9 mouse cellular contexts compared by ENCODE assay signal in genomic region chr2:120866561-120866960, GRCm38 (mm10). TPM values are rescaled to one million over a fixed set of nuclear protein-coding genes. Genes with fewer than 3 reads are reported as not detected.
DNase-seq lines count a peak whose midpoint lies in the region; ATAC-seq and TF ChIP-seq lines count a peak whose summit lies in the region.
"Had no signal": no experiment of that assay in that cellular context is flagged by ENCODE, and none has a peak within 500 bp of the region (broad histone marks: within the 10 kb centered on the region; RNA-seq: fewer than 3 reads in every experiment).

No protein-coding gene starts in this region.

- H3K27me3 ChIP-seq in hindbrain, embryonic 14.5 days (ENCODE audit: control insufficient read depth, insufficient read depth, low read length): no peaks in the 10 kb centered on the region
- no peaks in the 10 kb centered on the region for H3K27me3 ChIP-seq in hindbrain, embryonic 13.5 days
- no peaks in the 10 kb centered on the region for H3K27me3 ChIP-seq in testis, adult 2 months (ENCODE audit: control insufficient read depth, insufficient read depth, low read length)
- no peaks in the 10 kb centered on the region for H3K27me3 ChIP-seq in limb, embryonic 10.5 days (ENCODE audit: low read depth, poor library complexity, severe bottlenecking)
- H3K27me3 ChIP-seq: liver, embryonic 13.5 days had no signal

- peak; percentile 48 for DNase-seq in hindbrain, embryonic 14.5 days (ENCODE audit: low spot score)
- DNase-seq in testis, postnatal 14 days (ENCODE audit: low spot score): no peak
- DNase-seq in limb, embryonic 10.5 days (ENCODE audit: low spot score): peak; percentile 51
- DNase-seq in skeletal muscle tissue, adult 2 months (ENCODE audit: low read depth, low spot score): peak; percentile 6
- DNase-seq in yolk sac, embryonic 10.5 days (ENCODE audit: low spot score): no peak
- DNase-seq: liver, embryonic 13.5 days had no signal

- peak; percentile 16; the same call in 1 of the 2 replicates for TF ChIP-seq CTCF in testis, adult 2 months (IDR thresholded peaks at IDR 0.05; ENCODE audit: control insufficient read depth, insufficient read depth, insufficient replicate concordance, low read depth, low read length)
- TF ChIP-seq CTCF in bone marrow macrophage, adult 2 months (IDR thresholded peaks at IDR 0.05; ENCODE audit: low read depth, low read length): peak; percentile 68

- 28% methylated on average over 1 of the region's 1 CpGs for WGBS in hindbrain, embryonic 14.5 days
- WGBS in hindbrain, embryonic 13.5 days: 29% methylated on average over 1 of the region's 1 CpGs
- WGBS in limb, embryonic 10.5 days: 31% methylated on average over 1 of the region's 1 CpGs

- H3K9me3 ChIP-seq in hindbrain, embryonic 14.5 days (ENCODE audit: control insufficient read depth, low read length): no peaks in the 10 kb centered on the region
- no peaks in the 10 kb centered on the region for H3K9me3 ChIP-seq in hindbrain, embryonic 13.5 days
- no peaks in the 10 kb centered on the region for H3K9me3 ChIP-seq in limb, embryonic 10.5 days (replicated peaks)
- H3K9me3 ChIP-seq: liver, embryonic 13.5 days had no signal

- no peak overlapping the region for H3K4me3 ChIP-seq in hindbrain, embryonic 14.5 days (replicated peaks; ENCODE audit: low read length)
- no peak overlapping the region for H3K4me3 ChIP-seq in hindbrain, embryonic 13.5 days
- H3K4me3 ChIP-seq in testis, adult 2 months (ENCODE audit: control insufficient read depth, low read depth, low read length): no peak overlapping the region
- H3K4me3 ChIP-seq in bone marrow macrophage, adult 2 months (ENCODE audit: insufficient read depth, low read length): no peak overlapping the region
- no peak overlapping the region for H3K4me3 ChIP-seq in limb, embryonic 10.5 days
- H3K4me3 ChIP-seq: liver, embryonic 13.5 days had no signal

- no peak overlapping the region for H3K4me2 ChIP-seq in hindbrain, embryonic 14.5 days (replicated peaks)
- no peak overlapping the region for H3K4me2 ChIP-seq in hindbrain, embryonic 13.5 days
- H3K4me2 ChIP-seq: liver, embryonic 13.5 days had no signal

- no peak overlapping the region for H3K27ac ChIP-seq in hindbrain, embryonic 14.5 days
- no peak overlapping the region for H3K27ac ChIP-seq in hindbrain, embryonic 13.5 days
- H3K27ac ChIP-seq in testis, adult 2 months (ENCODE audit: control insufficient read depth, insufficient read depth, low read depth, low read length): no peak overlapping the region
- no peak overlapping the region for H3K27ac ChIP-seq in bone marrow macrophage, adult 2 months (ENCODE audit: insufficient read depth, low read depth, low read length)
- no peak overlapping the region for H3K27ac ChIP-seq in limb, embryonic 10.5 days
- H3K27ac ChIP-seq: liver, embryonic 13.5 days had no signal

- TF ChIP-seq POLR2A in testis, adult 2 months (IDR thresholded peaks at IDR 0.05; ENCODE audit: control insufficient read depth, low read depth, low read length): no peak
- TF ChIP-seq POLR2A in bone marrow macrophage, adult 2 months (IDR thresholded peaks at IDR 0.05; ENCODE audit: borderline replicate concordance, low read depth, low read length): no peak

- peaks cover 82% of the 10 kb centered on the region for H3K36me3 ChIP-seq in hindbrain, embryonic 14.5 days (replicated peaks; ENCODE audit: control insufficient read depth, insufficient read depth)
- H3K36me3 ChIP-seq in hindbrain, embryonic 13.5 days: peaks cover 73% of the 10 kb centered on the region
- no peaks in the 10 kb centered on the region for H3K36me3 ChIP-seq in testis, adult 2 months (ENCODE audit: control insufficient read depth, insufficient read depth, low read length)
- H3K36me3 ChIP-seq in limb, embryonic 10.5 days: peaks cover 91% of the 10 kb centered on the region

- no peaks in the 10 kb centered on the region for H3K4me1 ChIP-seq in hindbrain, embryonic 14.5 days (replicated peaks; ENCODE audit: control insufficient read depth, insufficient read depth, low read length)
- no peaks in the 10 kb centered on the region for H3K4me1 ChIP-seq in hindbrain, embryonic 13.5 days (replicated peaks)
- H3K4me1 ChIP-seq in testis, adult 2 months (ENCODE audit: control insufficient read depth, insufficient read depth, low read length): no peaks in the 10 kb centered on the region
- H3K4me1 ChIP-seq in bone marrow macrophage, adult 2 months (ENCODE audit: control insufficient read depth, insufficient read depth, low read length): no peaks in the 10 kb centered on the region
- H3K4me1 ChIP-seq in limb, embryonic 10.5 days: no peaks in the 10 kb centered on the region
- H3K4me1 ChIP-seq: liver, embryonic 13.5 days had no signal

- no peak overlapping the region for H3K9ac ChIP-seq in hindbrain, embryonic 14.5 days
- no peak overlapping the region for H3K9ac ChIP-seq in hindbrain, embryonic 13.5 days
- H3K9ac ChIP-seq: liver, embryonic 13.5 days had no signal

- no peak for ATAC-seq in hindbrain, embryonic 14.5 days (ENCODE audit: low FRiP score)
- no peak for ATAC-seq in hindbrain, embryonic 13.5 days (ENCODE audit: low FRiP score)

RNA-seq across cellular contexts. Expression of gene Ttbk2, which starts 16.2 kb away (rescaled TPM):
- polyA plus RNA-seq in hindbrain, embryonic 14.5 days (2014; fragmentation: Nextera tagmentation; extraction: Ambion mirVana): 17.4 and 18.1 TPM in 2 replicates
- 10.7 and 12.3 TPM in 2 replicates for polyA plus RNA-seq in hindbrain, embryonic 13.5 days (2015; fragmentation: Nextera tagmentation; extraction: Ambion mirVana)
- 81.2 and 82.3 TPM in 2 replicates for polyA plus RNA-seq in testis, adult 2 months (2012; rRNA removed)
- polyA plus RNA-seq in bone marrow macrophage, adult 2 months (2012; ENCODE audit: insufficient read depth, insufficient read length, missing spikeins): 4.4 and 4.9 TPM in 2 replicates
- 3.7 and 5.0 TPM in 2 replicates for polyA plus RNA-seq in limb, embryonic 10.5 days (2016; fragmentation: Nextera tagmentation; extraction: Ambion mirVana)

RNA-seq across cellular contexts. Expression of gene Cdan1, which starts 16.6 kb away (rescaled TPM):
- polyA plus RNA-seq in hindbrain, embryonic 14.5 days (2014; fragmentation: Nextera tagmentation; extraction: Ambion mirVana): 8.9 and 9.9 TPM in 2 replicates
- 4.7 and 6.1 TPM in 2 replicates for polyA plus RNA-seq in hindbrain, embryonic 13.5 days (2015; fragmentation: Nextera tagmentation; extraction: Ambion mirVana)
- polyA plus RNA-seq in testis, adult 2 months (2012; rRNA removed): 44.9 and 51.4 TPM in 2 replicates
- polyA plus RNA-seq in bone marrow macrophage, adult 2 months (2012; ENCODE audit: insufficient read depth, insufficient read length, missing spikeins): 12.2 and 15.7 TPM in 2 replicates
- 5.7 TPM in 2 replicates for polyA plus RNA-seq in limb, embryonic 10.5 days (2016; fragmentation: Nextera tagmentation; extraction: Ambion mirVana)

Comparison
In these comparisons a context has a peak if more than half of its experiments do, and no peak if none do; other contexts are left out.
1. DNase-seq: peak in hindbrain, embryonic 14.5 days (single experiment), limb, embryonic 10.5 days (single experiment) and skeletal muscle tissue, adult 2 months (single experiment); none in testis, postnatal 14 days (single experiment) and yolk sac, embryonic 10.5 days (single experiment).